Mouse (Mus musculus) heart, adult 2 months (tissue): ENCODE results near the gene Timp1.

Source experiments
- CTCF ChIP-seq: fragments of 200-600 bp; IDR thresholded peaks from 2 replicates; pipeline ENCODE4 v1.8.1; 2022; ENCODE audit warnings: antibody characterized with exemption, mild to moderate bottlenecking, moderate library complexity
- POLR2A ChIP-seq: fragments of 200-500 bp; IDR thresholded peaks from 2 replicates; pipeline ENCODE4 v1.6.1; 2011; ENCODE audit warnings: mild to moderate bottlenecking, low read depth, low read length, control low read depth; ENCODE audit not compliant: insufficient read depth

DNA sequence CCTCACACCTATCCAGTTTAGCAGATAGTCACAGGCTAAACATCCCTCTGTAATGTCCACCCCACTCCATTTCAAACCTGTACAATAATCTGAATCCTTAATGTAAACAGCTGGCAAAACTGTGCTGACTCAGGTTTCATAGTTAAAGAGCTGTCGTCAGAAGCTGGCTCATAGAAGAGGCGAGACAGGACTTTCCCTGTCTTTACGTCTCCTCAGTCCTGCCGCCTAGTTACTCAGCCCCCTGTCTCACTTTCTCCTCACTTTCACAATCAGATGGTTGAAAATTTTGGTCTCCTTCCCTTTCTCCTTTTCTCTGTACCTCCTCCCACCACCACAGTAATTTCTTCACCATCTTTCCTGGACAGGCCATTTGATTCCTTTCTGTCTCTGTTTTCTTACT, 1.9 kb upstream of the Timp1 start:
- no peak for TF ChIP-seq CTCF
- no peak for TF ChIP-seq POLR2A
